Mouse (Mus musculus): ENCODE measurements around the gene 4930432K21Rik.

4930432K21Rik gene

DNA sequence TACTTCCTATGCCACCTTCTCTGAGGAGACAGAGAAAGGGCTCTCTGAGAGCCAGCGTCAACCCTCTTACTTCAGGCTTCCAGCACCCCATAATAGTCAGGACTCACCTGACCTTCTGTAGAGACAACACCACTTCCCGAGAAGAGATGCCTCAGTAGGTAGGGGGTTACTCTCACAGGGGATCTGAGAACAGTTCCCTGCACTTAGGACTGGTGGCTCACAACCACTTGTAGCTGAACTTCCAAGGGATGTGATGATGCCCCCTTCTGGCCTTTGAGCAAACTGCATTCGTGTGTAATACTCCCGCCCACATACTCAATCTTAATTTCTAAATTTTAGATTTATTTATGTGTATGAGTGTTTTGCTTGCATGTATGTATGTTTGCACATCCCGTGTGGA lies 45.7 kb downstream of the 4930432K21Rik start:
- no peak for DNase-seq

DNA sequence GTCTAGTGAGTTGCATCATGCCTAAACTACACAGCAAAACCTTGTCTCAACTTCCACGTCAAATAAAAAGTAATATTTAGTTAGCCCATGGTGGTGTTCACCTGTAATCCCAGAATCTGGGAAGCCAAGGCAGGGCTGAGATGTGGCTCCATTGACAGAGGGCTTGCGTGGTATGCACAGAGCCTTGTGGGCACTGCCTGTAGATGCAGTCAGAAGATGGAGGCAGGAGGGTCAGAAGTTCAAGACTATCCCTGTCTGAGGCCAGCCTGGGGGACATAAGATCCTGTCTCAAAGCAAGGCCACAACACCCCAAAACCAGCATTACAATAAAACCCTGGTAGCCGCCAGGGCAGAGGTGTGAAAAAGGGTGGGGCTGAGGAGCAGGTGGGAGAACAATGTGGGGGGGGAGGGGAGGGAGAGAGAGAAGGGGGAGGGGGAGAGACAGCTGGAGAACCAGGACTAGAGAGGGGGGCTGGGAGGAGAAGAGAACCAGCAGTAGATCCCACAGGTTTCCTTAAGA lies 46.5 kb downstream of the 4930432K21Rik start:
- no peak for DNase-seq

DNA sequence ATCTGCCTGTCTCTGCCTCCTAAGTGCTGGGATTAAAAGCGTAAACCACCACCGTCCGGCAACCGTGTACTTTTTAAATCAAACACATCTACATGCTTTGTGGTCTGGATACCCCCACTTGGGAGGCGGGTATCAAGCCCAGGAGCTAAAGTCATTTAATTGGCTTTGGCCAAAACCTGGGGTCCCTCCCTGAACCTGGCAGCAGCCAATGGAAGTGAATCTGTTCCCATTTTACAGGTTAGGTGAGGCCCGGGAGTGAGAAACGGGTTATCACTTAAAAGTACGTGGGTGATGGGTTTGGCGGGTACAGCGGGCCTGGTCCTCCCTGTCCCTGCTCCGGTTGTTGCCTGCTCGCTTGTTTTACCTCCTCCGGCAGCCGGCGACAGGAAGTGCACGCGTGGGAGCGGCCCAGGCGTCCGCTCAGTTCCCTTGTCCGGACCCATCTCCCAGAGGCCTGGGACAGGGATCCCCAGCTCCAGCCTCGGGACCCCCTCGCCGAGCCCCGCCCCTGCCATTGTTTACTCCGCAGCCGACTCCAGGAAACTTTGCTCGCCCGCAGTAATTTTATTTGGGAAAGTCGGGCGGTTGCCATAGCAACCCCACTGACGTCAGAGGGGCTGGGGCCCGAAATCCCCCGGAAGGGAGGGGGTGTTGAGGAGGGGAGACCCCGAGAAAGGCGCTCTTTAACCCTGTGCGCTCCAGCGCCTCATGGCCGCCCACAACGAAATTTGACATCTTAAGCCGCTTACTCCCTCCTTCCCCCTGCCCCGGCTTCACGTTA lies 49.5 kb downstream of the 4930432K21Rik start:
- peak; percentile 83 for DNase-seq

DNA sequence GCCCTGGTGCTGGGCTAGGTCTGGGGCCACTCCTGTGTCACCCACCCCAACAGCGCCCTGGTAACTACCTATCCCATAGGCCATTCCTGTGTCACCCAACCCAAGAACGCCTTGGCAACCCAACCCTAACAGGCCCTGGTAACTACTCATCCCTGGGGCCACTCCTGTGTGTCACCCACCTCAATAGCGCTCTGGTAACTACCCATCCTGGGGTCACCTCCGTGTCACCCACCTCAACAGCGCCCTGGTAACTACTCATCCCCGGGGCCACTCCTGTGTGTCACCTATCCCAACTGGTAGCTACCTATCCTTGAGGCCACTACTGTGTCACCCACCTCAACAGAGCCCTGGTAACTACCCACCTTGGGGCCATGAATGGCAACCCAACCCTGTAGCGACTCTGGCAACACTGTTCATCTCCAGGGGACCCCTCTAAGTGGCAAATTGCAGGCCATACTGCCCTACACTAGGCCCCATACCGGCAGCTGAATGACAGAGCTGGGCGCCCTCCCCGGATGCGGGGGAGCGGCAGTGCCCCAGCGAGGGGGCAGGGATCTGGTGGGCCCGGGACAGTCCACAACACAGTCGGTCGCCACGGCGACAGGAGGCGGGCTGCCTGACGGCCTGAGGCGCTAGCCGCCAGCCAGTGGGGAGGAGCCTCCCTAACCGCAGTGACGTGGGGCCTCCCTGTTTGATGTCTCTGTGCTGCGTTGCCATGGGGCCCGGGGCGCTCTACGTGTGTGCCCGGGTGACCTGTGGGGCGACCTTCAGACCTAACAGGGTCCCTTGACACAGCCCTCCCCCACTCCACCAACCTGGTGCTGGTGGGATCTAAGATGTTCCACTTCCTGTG lies 50.3 kb downstream of the 4930432K21Rik start:
- DNase-seq = peak; percentile 83

DNA sequence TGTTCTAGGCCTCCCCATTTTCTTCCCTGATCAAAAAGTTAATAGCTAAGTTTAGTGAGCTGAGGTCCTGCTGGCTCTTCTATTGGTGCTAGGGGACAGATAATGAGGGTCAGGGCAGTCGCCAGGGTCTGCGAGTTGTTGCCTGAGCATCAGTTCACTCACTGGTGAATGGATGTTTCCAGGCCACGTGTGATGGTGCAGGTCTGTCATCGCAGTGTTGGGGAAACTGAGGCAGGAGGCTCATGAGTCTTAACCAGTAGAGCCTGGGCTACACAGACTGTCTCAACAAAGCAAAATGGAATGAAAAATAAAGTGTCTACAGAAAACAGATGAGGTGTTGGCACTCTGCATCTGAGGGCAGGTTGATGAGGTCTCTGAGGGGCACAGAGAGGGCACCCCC lies 51.0 kb downstream of the 4930432K21Rik start:
- DNase-seq = no peak

DNA sequence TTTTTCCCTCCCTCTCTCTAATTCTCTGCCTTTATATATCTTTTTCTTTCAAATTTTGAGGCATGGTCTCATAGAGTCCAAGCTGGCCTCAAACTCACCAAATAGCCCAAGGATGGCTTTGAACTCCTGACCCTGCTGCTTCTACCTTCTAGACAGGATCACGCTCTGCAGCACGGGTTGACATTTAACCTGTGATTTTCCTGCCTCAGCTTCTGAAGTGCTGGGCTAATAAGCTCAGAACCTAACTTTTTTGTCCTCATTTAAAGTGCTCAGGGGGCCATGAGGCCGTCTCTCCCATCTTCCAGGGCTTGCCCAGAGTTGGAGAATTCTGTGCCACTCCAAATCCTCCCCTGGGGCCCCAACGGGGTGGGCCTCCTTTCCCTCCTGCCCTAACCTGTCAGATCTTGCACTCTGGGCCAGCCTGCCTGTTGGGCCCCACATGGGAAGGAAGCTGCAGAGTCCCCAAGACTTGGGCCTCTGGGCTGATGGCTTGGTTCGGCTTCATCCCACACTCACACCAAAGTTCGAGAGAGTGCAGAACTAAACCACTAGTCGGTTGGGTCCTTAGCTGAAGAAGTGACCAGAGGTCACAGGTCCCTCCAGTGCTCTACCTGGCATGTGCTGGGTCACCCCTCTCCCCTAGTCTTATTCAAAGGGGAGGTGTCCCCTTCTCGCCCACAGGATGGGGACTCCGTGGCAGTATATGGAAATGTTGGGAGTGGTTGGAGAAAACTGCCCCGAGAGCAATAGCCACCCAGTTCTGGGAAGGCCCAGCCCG lies 51.7 kb downstream of the 4930432K21Rik start:
- DNase-seq = no peak

DNA sequence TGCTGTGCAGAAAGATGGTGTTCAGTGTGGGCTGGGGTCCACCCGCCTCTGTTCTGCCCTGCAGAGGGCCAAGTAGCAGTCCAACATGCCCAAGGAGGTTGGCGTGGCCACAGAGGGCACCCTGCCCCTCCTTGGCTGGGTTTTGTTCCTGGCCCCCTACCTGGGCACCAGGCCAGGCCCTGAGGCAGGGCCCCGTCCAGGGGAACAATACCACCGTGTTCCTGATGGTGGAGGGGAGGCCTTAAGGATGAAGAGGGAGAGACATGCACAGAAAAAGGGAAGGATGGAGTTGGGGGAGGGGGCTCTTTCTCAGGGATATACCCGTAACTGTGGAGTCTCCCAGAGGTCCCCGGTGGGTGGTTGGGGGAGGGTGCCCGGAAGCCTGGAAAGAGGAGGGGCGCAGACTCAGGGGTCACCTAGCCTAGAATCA lies 52.3 kb downstream of the 4930432K21Rik start:
- no peak for DNase-seq

DNA sequence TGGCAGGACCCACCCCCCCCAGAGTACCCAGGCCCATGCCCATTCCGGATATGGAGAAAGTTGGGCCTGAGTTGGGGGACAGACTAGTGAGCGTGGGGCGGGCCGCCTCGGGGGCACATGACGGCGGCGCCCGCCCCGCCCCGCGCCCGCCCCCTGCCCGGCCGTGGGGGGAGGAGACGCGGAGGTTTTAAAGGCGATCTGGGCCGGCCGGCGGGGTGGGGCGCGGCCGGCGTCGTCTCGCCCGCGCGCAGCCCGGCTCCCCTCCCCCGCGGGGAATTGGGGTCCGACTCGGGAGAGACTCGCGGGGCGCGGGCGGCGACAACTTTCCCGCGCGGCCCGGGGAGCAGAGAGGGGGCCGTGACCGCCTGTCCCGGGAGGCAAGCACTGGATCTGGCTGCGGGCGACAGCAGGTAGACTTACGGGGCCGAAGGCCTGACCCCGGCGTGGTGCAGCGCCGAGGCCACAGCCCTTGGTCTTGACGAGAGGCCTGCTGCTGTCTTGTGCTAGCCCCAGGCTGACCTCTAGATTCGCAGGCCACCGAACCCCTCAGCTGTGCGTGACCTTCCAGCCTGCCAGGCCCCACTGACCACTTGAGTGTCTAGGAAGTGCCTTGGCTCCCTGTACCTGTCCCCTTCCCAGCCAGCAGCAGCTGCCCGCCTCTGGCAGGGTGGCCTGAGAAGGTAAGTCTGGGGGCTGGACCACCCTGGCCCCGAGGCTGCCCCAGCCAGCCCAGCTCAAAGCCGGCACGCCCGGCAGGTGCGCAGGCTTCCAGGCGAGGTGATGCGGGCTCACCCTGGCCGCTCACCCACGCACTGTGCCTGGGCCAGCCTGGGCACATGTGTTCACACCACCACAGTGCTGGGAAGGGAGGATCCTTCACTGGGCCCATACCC lies 53.1 kb downstream of the 4930432K21Rik start:
- DNase-seq = peak; percentile 78

DNA sequence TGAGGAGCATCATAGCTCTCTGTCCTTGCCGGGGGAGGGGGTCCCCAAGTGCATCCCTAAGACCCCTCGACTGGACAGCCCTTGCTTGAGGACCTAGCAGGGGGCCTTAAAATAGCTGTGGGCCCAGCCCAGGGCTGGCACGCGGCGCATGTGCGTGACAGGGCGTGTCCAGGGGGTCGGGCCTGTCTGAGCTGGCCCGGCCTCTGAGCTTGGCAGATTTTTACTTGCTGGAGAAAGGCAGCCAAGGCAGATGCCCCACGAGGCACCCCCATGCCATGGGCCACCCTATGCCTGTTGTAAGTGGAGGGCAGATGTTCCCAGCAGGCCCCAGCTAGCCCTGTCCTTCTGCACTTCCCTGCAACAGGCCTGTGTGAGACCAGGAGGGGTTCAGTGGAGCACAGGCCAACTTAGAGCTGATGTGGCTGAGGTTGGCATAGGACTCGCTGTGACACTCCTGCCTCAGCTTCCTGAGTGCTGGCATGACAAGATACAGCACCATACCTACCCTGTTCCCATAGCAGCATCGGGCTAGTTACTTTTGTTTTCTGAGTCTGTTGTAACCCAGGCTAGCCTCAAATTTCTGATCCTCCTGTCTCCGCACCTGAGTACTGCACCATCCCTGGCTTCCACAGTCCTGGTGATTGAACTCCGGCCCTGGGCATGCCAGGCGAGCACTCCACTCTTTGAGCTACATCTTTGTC lies 53.9 kb downstream of the 4930432K21Rik start:
- peak; percentile 84 for DNase-seq

DNA sequence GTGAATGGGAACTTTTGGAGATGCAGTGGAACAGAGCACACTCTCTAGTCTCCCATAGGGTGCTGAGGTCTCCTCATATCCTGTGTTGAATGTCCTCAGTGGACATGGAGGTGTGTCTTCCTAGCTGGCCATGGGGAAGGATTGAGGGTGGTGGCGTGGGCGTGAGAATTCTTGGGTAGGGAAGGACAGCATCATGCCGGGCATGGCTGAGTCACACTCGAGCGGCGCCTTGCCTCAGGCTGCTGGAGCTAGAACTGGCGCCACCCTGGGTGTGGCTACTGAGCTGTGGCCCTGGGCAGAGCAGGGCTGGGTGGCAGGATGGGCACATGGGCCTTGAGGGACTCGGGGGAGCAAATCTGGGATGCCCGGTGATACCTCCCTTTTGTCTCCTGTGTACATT lies 54.6 kb downstream of the 4930432K21Rik start:
- DNase-seq = peak; percentile 55

DNA sequence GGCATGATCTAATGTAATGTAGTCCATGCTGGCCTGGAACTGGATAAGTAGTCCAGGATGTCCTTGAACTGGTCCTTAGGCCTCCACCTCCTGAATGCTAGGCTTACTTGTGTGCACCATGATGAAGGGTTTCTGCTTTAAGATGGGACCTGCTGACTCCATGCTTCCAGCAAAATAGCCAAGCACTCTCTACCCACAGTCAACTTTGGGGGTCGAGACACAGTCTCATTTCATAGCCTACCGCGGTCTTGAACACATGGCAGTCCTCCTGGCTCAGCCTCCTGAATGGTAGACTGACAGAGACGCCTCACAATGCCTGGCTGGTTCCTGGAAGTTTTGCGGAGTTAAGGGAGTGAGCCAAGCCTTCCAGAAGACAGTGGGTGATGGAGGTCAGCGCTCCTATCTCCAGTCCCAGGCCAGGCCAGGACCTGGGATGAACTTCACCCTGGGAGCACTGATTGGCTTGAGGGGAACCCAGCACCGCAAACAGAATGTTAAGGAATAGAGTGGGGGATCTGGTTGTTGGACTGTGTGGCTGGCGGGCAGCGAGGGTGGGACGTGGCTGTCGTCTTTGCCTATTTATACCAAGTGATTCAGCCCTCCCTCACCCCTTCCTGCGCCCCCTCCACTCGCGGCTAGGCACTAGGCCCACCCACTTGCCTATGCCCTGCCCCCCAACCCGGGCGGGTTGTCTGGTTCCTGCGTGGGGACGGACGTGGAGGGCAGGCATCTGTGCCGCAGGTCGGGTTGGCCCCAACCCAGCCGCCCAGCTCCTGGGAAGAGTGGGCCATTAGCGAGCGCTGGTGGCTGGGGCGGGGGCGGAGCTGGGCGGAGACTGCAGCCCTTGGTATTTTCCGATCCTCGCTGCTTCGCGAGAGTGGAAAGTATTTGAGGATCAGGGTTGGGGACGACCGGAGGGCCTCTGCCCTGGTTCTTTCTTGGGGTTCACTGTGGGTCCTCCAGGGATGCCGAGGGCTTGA lies 55.4 kb downstream of the 4930432K21Rik start:
- peak; percentile 85 for DNase-seq

DNA sequence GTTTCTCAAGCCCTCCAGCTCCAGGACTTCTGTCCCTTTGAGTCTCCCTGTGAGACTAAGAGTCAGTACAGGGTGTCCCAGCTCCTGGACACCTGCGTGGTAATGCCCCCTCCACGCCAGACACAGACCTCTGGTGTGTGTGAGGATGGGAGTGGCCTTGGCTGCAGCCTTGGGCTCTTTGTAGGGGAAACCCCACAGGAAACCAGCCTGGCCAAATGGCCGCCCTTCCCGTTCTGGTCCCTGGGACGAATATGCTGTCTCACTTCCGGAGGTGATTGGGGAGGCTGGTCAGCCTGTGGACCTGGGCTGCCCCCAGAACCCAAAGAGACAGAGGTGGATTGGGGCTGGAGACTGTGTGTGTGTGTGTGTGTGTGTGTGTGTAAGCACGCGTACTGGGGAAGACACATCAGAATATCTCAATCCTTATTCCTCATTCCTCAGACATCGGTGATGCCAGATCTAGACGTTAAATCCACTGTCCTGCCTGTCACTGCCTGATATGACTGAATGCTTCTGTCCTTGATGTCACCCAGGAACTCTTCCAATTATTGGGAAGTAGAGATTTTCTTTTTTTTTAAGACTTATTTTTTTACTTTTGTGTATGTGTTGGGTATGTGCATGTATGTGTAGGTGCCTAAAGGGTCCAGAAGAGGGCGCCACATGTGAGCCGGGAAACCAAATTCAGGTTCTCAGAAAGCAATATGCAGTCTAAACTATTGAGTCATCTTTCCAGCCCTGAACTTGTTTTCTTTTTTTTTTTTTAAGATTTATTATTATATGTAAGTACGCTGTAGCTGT lies 56.3 kb downstream of the 4930432K21Rik start:
- DNase-seq = peak; percentile 85

DNA sequence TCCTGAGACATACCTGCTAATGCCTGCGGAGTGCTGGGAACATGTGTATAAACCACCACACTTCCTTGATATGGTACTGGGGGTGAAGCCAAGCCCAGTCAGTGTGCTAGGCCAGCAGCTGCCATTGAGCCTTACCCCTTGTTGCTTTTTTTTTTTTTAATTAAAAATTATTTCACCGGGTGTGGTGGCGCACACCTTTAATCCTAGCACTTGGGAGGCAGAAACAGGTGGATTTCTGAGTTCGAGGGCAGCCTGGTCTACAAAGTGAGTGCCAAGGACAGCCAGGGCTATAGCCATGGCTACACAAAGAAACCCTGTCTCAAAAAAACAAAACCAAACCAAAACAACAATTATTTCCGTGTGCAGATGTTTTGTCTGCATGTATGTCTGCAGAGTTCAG lies 57.2 kb downstream of the 4930432K21Rik start:
- no peak for DNase-seq

DNA sequence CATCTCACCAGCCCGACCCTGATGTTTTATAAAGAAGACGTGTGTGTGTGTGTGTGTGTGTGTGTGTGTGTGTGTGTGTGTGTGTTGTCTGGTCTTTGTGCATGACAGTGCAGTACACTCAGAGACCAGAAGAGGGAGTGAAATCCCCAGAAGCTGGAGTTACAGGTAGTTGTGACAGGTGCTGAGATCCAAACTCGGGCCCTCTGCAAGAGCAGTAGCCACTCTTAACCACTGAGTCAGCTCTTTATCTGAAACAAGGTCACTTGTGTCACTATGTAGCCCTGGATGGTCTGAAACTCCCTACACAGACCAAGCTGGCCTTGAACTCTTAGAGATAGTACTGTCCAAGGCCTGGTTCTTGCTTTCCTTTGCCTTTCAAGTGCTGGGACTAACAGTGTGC lies 58.8 kb downstream of the 4930432K21Rik start:
- no peak for DNase-seq

DNA sequence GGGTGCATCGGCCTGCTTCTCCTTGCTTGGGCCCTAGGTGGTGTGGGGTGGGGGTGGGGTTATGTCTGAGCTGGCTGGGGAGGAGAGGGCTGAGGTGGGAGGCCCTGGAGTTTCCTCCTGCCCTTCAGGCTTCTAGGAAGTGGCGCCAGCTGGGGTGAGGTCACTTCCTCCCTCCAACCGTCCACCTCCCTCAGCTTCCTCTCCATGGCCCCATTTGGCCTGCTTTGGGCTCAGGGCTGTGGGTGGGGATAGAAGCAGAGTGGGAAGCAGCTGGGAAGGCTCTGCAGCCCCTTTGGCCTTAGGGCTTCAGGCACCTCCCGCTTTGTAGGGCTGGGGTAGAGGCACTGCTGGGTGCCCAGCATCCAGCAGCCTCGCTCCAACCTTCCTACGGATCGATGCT lies 60.0 kb downstream of the 4930432K21Rik start:
- peak; percentile 66 for DNase-seq

DNA sequence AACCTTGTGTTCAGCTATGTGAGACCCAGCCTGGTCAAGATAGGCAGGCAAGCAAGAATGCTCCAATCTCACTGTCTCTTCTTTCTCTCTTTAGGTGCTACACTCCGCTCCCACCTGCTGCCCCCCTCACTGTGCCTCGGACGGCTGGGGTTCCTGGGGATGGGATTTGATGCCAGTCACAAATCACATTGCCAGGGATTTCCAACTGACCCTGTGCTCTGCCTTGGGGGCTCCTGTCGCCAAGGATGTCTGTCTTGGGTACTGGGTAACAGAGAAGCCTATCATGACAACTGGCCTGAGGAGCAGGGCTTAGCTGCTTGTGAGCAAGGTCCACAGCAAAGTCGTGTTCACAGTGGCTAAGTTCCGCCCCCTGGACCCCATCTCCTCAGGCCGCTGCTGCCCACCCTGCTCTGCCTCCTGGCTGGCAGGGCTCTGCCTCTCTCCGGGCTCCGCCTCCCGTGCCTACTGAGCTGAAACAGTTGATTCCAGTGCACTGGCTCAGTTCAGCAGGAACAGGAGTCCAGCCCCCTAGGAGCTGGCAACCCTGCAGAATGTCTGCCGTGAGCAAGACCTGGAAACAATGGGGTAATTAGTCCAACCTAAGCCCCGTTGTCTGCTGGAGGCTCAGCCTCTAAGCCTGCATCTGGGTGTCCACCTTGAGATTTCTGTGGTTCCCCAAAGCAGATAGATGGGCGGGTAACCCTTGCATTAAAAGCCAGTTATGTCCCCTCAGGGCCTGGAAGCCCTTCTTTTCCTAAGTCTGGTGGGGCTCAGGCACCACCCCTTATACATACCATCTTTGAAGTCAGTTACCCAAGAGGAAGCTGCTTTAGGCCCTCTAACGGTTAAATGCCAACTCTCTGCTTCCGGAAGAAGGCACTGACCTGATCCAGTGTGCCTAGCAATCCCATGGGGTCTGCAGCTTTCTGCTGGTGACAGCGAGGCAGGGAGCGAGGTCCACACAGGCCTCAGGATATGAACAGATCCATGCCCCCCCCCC lies 60.9 kb downstream of the 4930432K21Rik start:
- DNase-seq = no peak

DNA sequence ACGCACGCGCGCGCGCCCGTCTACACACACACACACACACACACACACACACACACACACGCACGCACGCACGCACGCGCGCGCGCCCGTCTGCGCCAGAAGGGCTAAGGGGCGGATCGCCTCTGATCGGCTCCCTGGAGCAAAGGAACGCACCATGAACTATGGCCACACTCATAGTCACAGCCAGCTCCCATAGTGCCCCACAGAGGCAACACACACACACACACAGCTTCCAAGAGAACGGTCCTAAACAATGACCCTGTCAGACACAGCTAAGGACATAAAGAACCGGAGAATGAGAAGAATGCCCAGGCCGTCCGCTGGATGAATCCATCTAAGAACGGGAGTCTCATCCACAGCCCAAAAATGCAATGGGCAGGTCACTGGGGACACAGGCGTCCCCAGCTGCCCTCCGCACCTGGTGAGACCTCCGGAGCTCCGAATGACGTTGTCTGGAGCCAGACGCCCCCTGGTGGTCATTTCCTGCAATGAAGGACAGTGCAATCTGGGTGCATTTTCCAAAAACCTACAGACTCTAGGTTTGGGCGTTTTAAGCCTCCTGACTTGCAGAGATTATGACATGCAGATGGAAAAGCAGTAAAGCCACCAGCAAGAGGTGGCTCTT lies 62.5 kb downstream of the 4930432K21Rik start:
- DNase-seq = peak; percentile 79

All from kidney, adult 9 months (tissue).